Mouse (Mus musculus) heart, postnatal 0 days (tissue): ENCODE results near the gene Rfxank. TPM values are rescaled to one million over a fixed set of nuclear protein-coding genes. Genes with fewer than 3 reads are reported as not detected.

Experiments used
- ATAC-seq: fragments of 200-750 bp; cut with Nextera tagmentation; 2 replicates; pipeline ENCODE4 v1.8.0; 2017; ENCODE audit warnings: low read depth, moderate number of reproducible peaks, moderate library complexity; ENCODE audit not compliant: insufficient read depth
- DNase-seq: peaks from one replicate; pipeline ENCODE4 v3.0.0-alpha.2; 2016; ENCODE audit warnings: low spot score
- H3K27ac ChIP-seq: fragments of 300-500 bp; sonication (generic); 2 replicates; pipeline ENCODE4 v1.5.1; 2014; ENCODE audit warnings: low read depth, mild to moderate bottlenecking
- H3K27me3 ChIP-seq: fragments of 300-500 bp; sonication (generic); 2 replicates; pipeline ENCODE4 v1.6.1; 2014; ENCODE audit warnings: low read length, mixed read lengths; ENCODE audit not compliant: control insufficient read depth, insufficient read depth
- H3K36me3 ChIP-seq: fragments of 300-500 bp; sonication (generic); replicated peaks from 2 replicates; pipeline ENCODE4 v1.6.1; 2014; ENCODE audit warnings: low read length, mixed read lengths; ENCODE audit not compliant: control insufficient read depth, insufficient read depth
- H3K4me1 ChIP-seq: fragments of 300-500 bp; sonication (generic); 2 replicates; pipeline ENCODE4 v1.6.1; 2014; ENCODE audit warnings: antibody characterized with exemption; ENCODE audit not compliant: control insufficient read depth, insufficient read depth
- H3K4me2 ChIP-seq: fragments of 300-500 bp; sonication (generic); 2 replicates; pipeline ENCODE4 v1.6.1; 2014; ENCODE audit warnings: low read depth, mild to moderate bottlenecking, low read length, moderate library complexity
- H3K4me3 ChIP-seq: fragments of 300-500 bp; sonication (generic); 2 replicates; pipeline ENCODE4 v1.5.1; 2014; ENCODE audit warnings: low read depth, low read length
- H3K9ac ChIP-seq: fragments of 300-500 bp; sonication (generic); replicated peaks from 2 replicates; pipeline ENCODE4 v1.6.1; 2014; ENCODE audit warnings: low read depth, low read length, mixed read lengths
- H3K9me3 ChIP-seq: fragments of 300-500 bp; sonication (generic); replicated peaks from 2 replicates; pipeline ENCODE4 v1.6.1; 2016; ENCODE audit warnings: low read length; ENCODE audit not compliant: control insufficient read depth
- CTCF ChIP-seq: IDR thresholded peaks from 2 replicates; pipeline ENCODE4 v1.5.1; 2016; ENCODE audit warnings: antibody characterized with exemption, control low read depth, low read depth
- EP300 ChIP-seq: IDR thresholded peaks from 2 replicates; pipeline ENCODE4 v1.6.1; 2016; ENCODE audit warnings: antibody characterized with exemption, low read depth
- WGBS: fragments of 180-500 bp; shearing (Covaris S2); extraction: QIAGEN DNeasy Blood & Tissue Kit; methylation state at CpG from one replicate; pipeline ENCODE4 v1.1.7; 2014; 5-methylcytosine and 5-hydroxymethylcytosine counted together
- polyA plus RNA-seq: library from polyadenylated mRNA; unstranded; fragments of >200 nt; fragmentation: Nextera tagmentation; extraction: Ambion mirVana; gene quantifications from 2 replicates; pipeline ENCODE4 v1.2.1, GENCODE M21; 2015
- total RNA-seq: library from RNA; depleted of rRNA; stranded (reverse); fragments of >200 nt; gene quantifications from 2 replicates; pipeline ENCODE4 v1.2.3, GENCODE M21; 2014; ENCODE audit warnings: low replicate concordance

Rfxank gene
- total and polyA plus RNA-seq, 2 experiments from 2014 or later = 22.5 to 48.4 TPM

- no peak for DNase-seq
- TF ChIP-seq EP300 (no peak), CTCF (no peak)
- Histone ChIP-seq H3K4me2 (no peak overlapping the region), H3K9me3 (0 out of 2 replicates have a peak, but pooled peaks cover 3% of the 10 kb centered on the region), H3K27ac (no peak overlapping the region), H3K36me3 (no peaks in the 10 kb centered on the region), H3K4me1 (no peaks in the 10 kb centered on the region), H3K27me3 (peaks cover 7% of the 10 kb centered on the region; the same call in 1 of the 2 replicates), H3K9ac (no peak overlapping the region), H3K4me3 (no peak overlapping the region)
- 81% methylated on average over 8 of the region's 8 CpGs for WGBS
- no peak for ATAC-seq
Observed at GRCm38 (mm10) chr8:70100241-70100640, 38.7 kb downstream of the Rfxank start.

GRCm38 (mm10) chr8:70099276-70099675, 39.7 kb downstream of the Rfxank start:
- peaks cover 9% of the 10 kb centered on the region; the same call in 1 of the 2 replicates for H3K27me3 ChIP-seq
- DNase-seq (no peak), ATAC-seq (no peak)
- H3K27ac ChIP-seq = no peak overlapping the region
- no peak overlapping the region for H3K4me2 ChIP-seq
- TF ChIP-seq EP300 (no peak), CTCF (no peak)
- H3K9me3 ChIP-seq = 0 out of 2 replicates have a peak, but pooled peaks cover 3% of the 10 kb centered on the region
- no peak overlapping the region for H3K9ac ChIP-seq
- no peak overlapping the region for H3K4me3 ChIP-seq
- H3K36me3 ChIP-seq = no peaks in the 10 kb centered on the region
- H3K4me1 ChIP-seq = no peaks in the 10 kb centered on the region
- 64% methylated on average over 8 of the region's 8 CpGs for WGBS

GRCm38 (mm10) chr8:70092786-70093185, 46.2 kb downstream of the Rfxank start:
- Histone ChIP-seq H3K36me3 (no peaks in the 10 kb centered on the region), H3K4me1 (no peaks in the 10 kb centered on the region), H3K9me3 (0 out of 2 replicates have a peak, but pooled peaks cover 1% of the 10 kb centered on the region), H3K4me3 (no peak overlapping the region), H3K9ac (no peak overlapping the region), H3K27ac (no peak overlapping the region), H3K4me2 (no peak overlapping the region), H3K27me3 (peaks cover 54% of the 10 kb centered on the region)
- ATAC-seq (no peak), DNase-seq (no peak)
- 52% methylated on average over 8 of the region's 8 CpGs for WGBS
- TF ChIP-seq EP300 = no peak
- TF ChIP-seq CTCF = no peak

GRCm38 (mm10) chr8:70089296-70089960, 49.5 kb downstream of the Rfxank start:
- Histone ChIP-seq H3K9ac (no peak overlapping the region), H3K9me3 (no peaks in the 10 kb centered on the region), H3K4me1 (no peaks in the 10 kb centered on the region), H3K36me3 (no peaks in the 10 kb centered on the region), H3K27ac (no peak overlapping the region), H3K4me2 (no peak overlapping the region), H3K27me3 (peaks cover 79% of the 10 kb centered on the region), H3K4me3 (no peak overlapping the region)
- 60% methylated on average over 9 of the region's 9 CpGs for WGBS
- ATAC-seq = no peak
- TF ChIP-seq CTCF (no peak), EP300 (no peak)
- no peak for DNase-seq

GRCm38 (mm10) chr8:70087836-70088650, 50.9 kb downstream of the Rfxank start:
- WGBS = 5% methylated on average over 56 of the region's 56 CpGs
- TF ChIP-seq EP300 (no peak), CTCF (peak; percentile 83)
- Histone ChIP-seq H3K4me3 (peak overlapping the region; percentile 26; the same call in 1 of the 2 replicates), H3K27ac (no peak overlapping the region), H3K4me1 (peaks cover 10% of the 10 kb centered on the region; the same call in 1 of the 2 replicates), H3K36me3 (no peaks in the 10 kb centered on the region), H3K9ac (no peak overlapping the region), H3K4me2 (peak overlapping the region; percentile 41), H3K27me3 (peaks cover 87% of the 10 kb centered on the region), H3K9me3 (no peaks in the 10 kb centered on the region)
- ATAC-seq = peak; percentile 62
- peak; percentile 33 for DNase-seq
